Mouse (Mus musculus) CH12.LX (cell line): Measurements from ENCODE around the gene Gpsm1. TPM values are rescaled to one million over a fixed set of nuclear protein-coding genes. Genes with fewer than 3 reads are reported as not detected.

ENCODE experiments used
- DNase-seq: peaks from one replicate; pipeline ENCODE4 v3.0.0-alpha.2; 2013; ENCODE audit errors: extremely low read depth
- H3K27ac ChIP-seq: 2 replicates; pipeline ENCODE4 v1.5.1; 2012; ENCODE audit warnings: low read depth, mild to moderate bottlenecking, control low read depth, moderate library complexity; ENCODE audit not compliant: insufficient read depth
- H3K27me3 ChIP-seq: replicated peaks from 2 replicates; pipeline ENCODE3; 2012; ENCODE audit warnings: inconsistent platforms
- H3K36me3 ChIP-seq, 2 experiments: replicated peaks in 1 of 2; 2 replicates each; pipeline versions ENCODE3 to v1.6.1; 2012; ENCODE audit warnings: inconsistent platforms in 1 of 2, low read length in 1 of 2, mild to moderate bottlenecking in 1 of 2, mixed read lengths in 1 of 2, moderate library complexity in 1 of 2; ENCODE audit not compliant: control insufficient read depth in 1 of 2, insufficient read depth in 1 of 2
- H3K4me1 ChIP-seq, 2 experiments: 2 replicates each; pipeline ENCODE4 v1.6.1; 2012; ENCODE audit warnings: inconsistent platforms in 1 of 2, moderate library complexity in 1 of 2; ENCODE audit not compliant: insufficient read depth in 2 of 2, control insufficient read depth in 1 of 2
- H3K4me2 ChIP-seq: 2 replicates; pipeline ENCODE4 v1.6.1; 2012; ENCODE audit warnings: low read depth, mild to moderate bottlenecking, control low read depth; ENCODE audit not compliant: poor library complexity, insufficient read depth, severe bottlenecking
- H3K4me3 ChIP-seq, 3 experiments: fragments of 150-350 bp in 1 of 3; sonication (generic) in 1 of 3; replicated peaks in 1 of 3; 2 replicates each; pipeline versions ENCODE3 to v1.5.1; 2011 to 2012; ENCODE audit warnings: low read depth in 2 of 3, low read length in 2 of 3, mild to moderate bottlenecking in 2 of 3, moderate library complexity in 2 of 3, control low read depth in 1 of 3, improper control_type of control experiment in 1 of 3, inconsistent platforms in 1 of 3, mixed read lengths in 1 of 3; ENCODE audit not compliant: poor library complexity in 1 of 3
- H3K79me2 ChIP-seq: replicated peaks from 2 replicates; pipeline ENCODE4 v1.6.1; 2012; ENCODE audit warnings: mild to moderate bottlenecking, moderate library complexity; ENCODE audit not compliant: control insufficient read depth, poor library complexity, insufficient read depth, severe bottlenecking; ENCODE audit errors: extremely low read depth
- H3K9ac ChIP-seq: 2 replicates; pipeline ENCODE4 v1.6.1; 2012; ENCODE audit warnings: low read depth, mild to moderate bottlenecking, control low read depth, moderate library complexity; ENCODE audit not compliant: insufficient read depth
- H3K9me3 ChIP-seq: replicated peaks from 2 replicates; pipeline ENCODE3; 2012; ENCODE audit warnings: low read length, inconsistent platforms, mixed read lengths
- BHLHE40 ChIP-seq: IDR thresholded peaks from 2 replicates; pipeline ENCODE4 v1.6.1; 2011; ENCODE audit warnings: mild to moderate bottlenecking, low read depth, low read length, improper control_type of control experiment
- CHD1 ChIP-seq: IDR thresholded peaks from 2 replicates; pipeline ENCODE4 v1.6.1; 2012; ENCODE audit warnings: low read depth, low read length, improper control_type of control experiment, inconsistent platforms
- CHD2 ChIP-seq: IDR thresholded peaks from 2 replicates; pipeline ENCODE4 v1.6.1; 2011; ENCODE audit warnings: low read length, improper control_type of control experiment
- CTCF ChIP-seq, 2 experiments: IDR thresholded peaks in 1 of 2; conservative IDR thresholded peaks in 1 of 2; 2 replicates each; pipeline ENCODE4 v1.5.1; 2011 to 2012; ENCODE audit warnings: low read depth in 2 of 2, low read length in 2 of 2, improper control_type of control experiment in 1 of 2, inconsistent platforms in 1 of 2, mild to moderate bottlenecking in 1 of 2, moderate library complexity in 1 of 2
- ELF1 ChIP-seq: IDR thresholded peaks from 2 replicates; pipeline ENCODE4 v1.6.1; 2014; ENCODE audit warnings: low read depth, mild to moderate bottlenecking, inconsistent platforms, low read length, improper control_type of control experiment
- GABPA ChIP-seq: IDR thresholded peaks from 2 replicates; pipeline ENCODE4 v1.6.1; 2012; ENCODE audit warnings: low read depth, low read length, improper control_type of control experiment, inconsistent platforms; ENCODE audit not compliant: insufficient replicate concordance
- IRF4 ChIP-seq: IDR thresholded peaks from 2 replicates; pipeline ENCODE4 v1.6.1; 2014; ENCODE audit warnings: low read depth, mild to moderate bottlenecking, inconsistent platforms, low read length, improper control_type of control experiment
- JUND ChIP-seq: conservative IDR thresholded peaks from 2 replicates; pipeline ENCODE4 v1.6.1; 2011; ENCODE audit warnings: low read depth, low read length, improper control_type of control experiment
- KAT2A ChIP-seq: IDR thresholded peaks from 2 replicates; pipeline ENCODE4 v1.6.1; 2012; ENCODE audit warnings: low read length, improper control_type of control experiment, inconsistent platforms; ENCODE audit not compliant: insufficient replicate concordance
- MAFK ChIP-seq: IDR thresholded peaks from 2 replicates; pipeline ENCODE4 v1.6.1; 2011; ENCODE audit warnings: low read length, improper control_type of control experiment; ENCODE audit not compliant: insufficient replicate concordance
- MAZ ChIP-seq: IDR thresholded peaks from 2 replicates; pipeline ENCODE4 v1.6.1; 2012; ENCODE audit warnings: low read depth, mild to moderate bottlenecking, inconsistent platforms, low read length, improper control_type of control experiment, moderate library complexity
- MEF2A ChIP-seq: IDR thresholded peaks from 2 replicates; pipeline ENCODE4 v1.6.1; 2014; ENCODE audit warnings: low read depth, mild to moderate bottlenecking, inconsistent platforms, low read length, improper control_type of control experiment, borderline replicate concordance
- MYC ChIP-seq: IDR thresholded peaks from 2 replicates; pipeline ENCODE4 v1.6.1; 2011; ENCODE audit warnings: low read depth, mild to moderate bottlenecking, improper control_type of control experiment, low read length
- NRF1 ChIP-seq: IDR thresholded peaks from 2 replicates; pipeline ENCODE4 v1.6.1; 2014; ENCODE audit warnings: low read depth, mild to moderate bottlenecking, inconsistent platforms, low read length, improper control_type of control experiment, moderate library complexity
- POLR2A ChIP-seq: IDR thresholded peaks from 2 replicates; pipeline ENCODE4 v1.6.1; 2011; ENCODE audit warnings: low read depth, mild to moderate bottlenecking, improper control_type of control experiment, low read length
- RCOR1 ChIP-seq: conservative IDR thresholded peaks from 2 replicates; pipeline ENCODE4 v1.6.1; 2012; ENCODE audit warnings: low read depth, mild to moderate bottlenecking, inconsistent platforms, low read length, improper control_type of control experiment
- SIN3A ChIP-seq: IDR thresholded peaks from 2 replicates; pipeline ENCODE4 v1.6.1; 2012; ENCODE audit warnings: low read length, improper control_type of control experiment, inconsistent platforms
- SMC3 ChIP-seq: IDR thresholded peaks from 2 replicates; pipeline ENCODE4 v1.6.1; 2011; ENCODE audit warnings: low read depth, low read length, improper control_type of control experiment
- TBP ChIP-seq: conservative IDR thresholded peaks from 2 replicates; pipeline ENCODE4 v1.6.1; 2011; ENCODE audit warnings: low read depth, low read length, improper control_type of control experiment
- UBTF ChIP-seq: IDR thresholded peaks from 2 replicates; pipeline ENCODE4 v1.6.1; 2012; ENCODE audit warnings: low read depth, mild to moderate bottlenecking, inconsistent platforms, low read length, improper control_type of control experiment, moderate library complexity
- USF1 ChIP-seq: IDR thresholded peaks from 2 replicates; pipeline ENCODE4 v1.6.1; 2014; ENCODE audit warnings: low read depth, mild to moderate bottlenecking, inconsistent platforms, low read length, improper control_type of control experiment
- ZC3H11A ChIP-seq: IDR thresholded peaks from 2 replicates; pipeline ENCODE4 v1.6.1; 2012; ENCODE audit warnings: low read depth, mild to moderate bottlenecking, inconsistent platforms, low read length, improper control_type of control experiment
- ZMIZ1 ChIP-seq: IDR thresholded peaks from 2 replicates; pipeline ENCODE4 v1.6.1; 2012; ENCODE audit warnings: low read depth, mild to moderate bottlenecking, inconsistent platforms, low read length, improper control_type of control experiment
- dilution Hi-C: fragments of 300-500 bp; cut with MboI; formaldehyde crosslinking; loops from 2 replicates; pipeline ENCODE4 v1.14.3; 2020; ENCODE audit warnings: low sequenced_read_pairs; ENCODE audit not compliant: extremely low pct_unique_long_range_greater_than_20kb, extremely low pct_ligation_motif_present
- in situ Hi-C: fragments of 300-500 bp; cut with MboI; formaldehyde crosslinking; loops from 3 replicates; pipeline ENCODE4 v1.14.3; 2019; ENCODE audit warnings: low sequenced_read_pairs, low pct_ligation_motif_present, low pct_unique_long_range_greater_than_20kb, mixed read lengths
- polyA plus RNA-seq: library from polyadenylated mRNA; unstranded; fragments of >175 nt; gene quantifications from 2 replicates; pipeline ENCODE4 v1.2.1, GENCODE M21; 2012; ENCODE audit warnings: low read depth; ENCODE audit not compliant: insufficient read length
- total RNA-seq, 2 experiments: library from RNA; depleted of rRNA; stranded (reverse); fragments of 300-350 nt in 1 of 2; fragments of >200 nt in 1 of 2; gene quantifications; 2 replicates each; pipeline ENCODE4 v1.2.3; 2012 to 2014

The Gpsm1 gene
- total and polyA plus RNA-seq, 3 experiments, result 3.2 to 8.1 (median 3.6) TPM

DNA sequence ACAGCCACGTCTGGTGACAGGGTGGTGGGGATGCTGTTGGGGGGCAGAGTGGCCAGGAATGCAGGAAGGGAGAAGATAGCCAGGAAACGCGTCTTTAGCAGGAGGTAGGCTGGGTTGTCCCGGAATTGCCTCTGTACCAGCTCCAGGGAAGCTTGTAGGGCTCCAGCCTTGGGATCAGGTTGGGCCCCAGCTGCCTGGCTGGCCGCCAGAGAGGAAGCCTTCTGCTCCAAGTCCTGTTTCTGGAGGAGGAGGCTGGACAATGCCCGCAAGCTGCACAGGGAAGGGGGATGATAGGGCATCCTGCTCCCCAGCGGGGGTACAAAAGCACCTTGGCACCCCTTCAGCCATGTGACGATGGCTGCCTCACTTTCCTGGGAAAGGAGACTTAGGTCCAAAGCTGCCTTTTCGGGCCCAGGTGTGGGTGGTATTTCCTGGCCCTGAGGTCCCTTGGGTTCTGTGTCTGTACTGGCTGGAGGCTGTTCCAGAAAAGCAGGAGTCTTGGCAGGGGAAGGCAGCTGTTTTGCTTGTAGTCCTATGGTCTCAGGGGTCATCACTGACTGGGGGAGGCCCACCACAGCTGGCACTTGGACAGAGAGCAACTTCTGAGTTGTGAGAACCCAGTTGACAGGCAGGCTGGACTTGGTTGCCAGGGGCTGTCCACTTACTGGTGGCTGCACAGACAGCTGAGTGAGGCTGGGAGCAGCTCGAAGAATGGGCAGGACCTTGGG lies 49.6 kb downstream of the Gpsm1 start:
- H3K27ac ChIP-seq, result no peak overlapping the region
- H3K4me3 ChIP-seq, result no peak overlapping the region
- dilution Hi-C loops, result no loop called here
- no peaks in the 10 kb centered on the region for H3K27me3 ChIP-seq
- TF ChIP-seq GABPA (no peak), MYC (no peak), RCOR1 (no peak), ZC3H11A (no peak), IRF4 (no peak), SIN3A (no peak), CHD2 (no peak), MEF2A (no peak), JUND (no peak), TBP (no peak), KAT2A (no peak), BHLHE40 (no peak), CHD1 (no peak), POLR2A (no peak)
- peaks cover 74 to 98% of the 10 kb centered on the region in 2 experiments for H3K36me3 ChIP-seq
- H3K9me3 ChIP-seq, result no peaks in the 10 kb centered on the region
- no peak overlapping the region for H3K4me2 ChIP-seq
- in situ Hi-C loops, result no loop called here
- no peak overlapping the region for H3K9ac ChIP-seq
- no peaks in the 10 kb centered on the region for H3K79me2 ChIP-seq
- H3K4me1 ChIP-seq, result no peaks in the 10 kb centered on the region
- no peak for DNase-seq

DNA sequence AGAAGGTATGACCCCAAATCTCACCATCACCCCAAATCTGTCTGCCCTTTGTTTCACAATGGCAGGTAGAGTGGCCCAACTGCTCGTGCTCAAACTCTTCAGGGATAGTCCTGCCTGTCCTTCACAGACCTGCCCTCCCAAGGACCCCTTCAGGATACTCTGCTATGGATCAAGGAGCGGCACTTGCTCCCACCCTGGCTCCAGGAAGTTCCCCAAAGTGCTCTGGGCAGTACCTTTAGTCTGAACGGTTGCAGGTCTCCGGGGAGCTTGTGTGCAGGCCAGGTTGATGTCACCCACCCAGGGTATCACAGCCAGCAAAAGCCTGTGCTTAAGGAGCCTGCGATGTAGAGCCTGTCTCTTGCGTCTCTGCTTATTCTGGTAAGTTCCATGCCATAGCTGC lies 52.6 kb downstream of the Gpsm1 start:
- Histone ChIP-seq H3K4me3 (no peak overlapping the region), H3K4me2 (no peak overlapping the region), H3K9me3 (no peaks in the 10 kb centered on the region), H3K27me3 (no peaks in the 10 kb centered on the region), H3K27ac (no peak overlapping the region), H3K4me1 (no peaks in the 10 kb centered on the region), H3K36me3 (peaks cover 96 to 100% of the 10 kb centered on the region in 2 experiments), H3K9ac (no peak overlapping the region), H3K79me2 (no peaks in the 10 kb centered on the region)
- TF ChIP-seq UBTF, result no peak
- no peak for TF ChIP-seq ZMIZ1
- no peak for TF ChIP-seq MAFK
- TF ChIP-seq RCOR1, result no peak
- TF ChIP-seq SMC3, result no peak
- TF ChIP-seq CHD1, result no peak
- TF ChIP-seq ELF1, result no peak
- no peak for TF ChIP-seq MAZ
- no peak for TF ChIP-seq NRF1
- TF ChIP-seq POLR2A, result no peak
- TF ChIP-seq USF1, result no peak
- no peak for TF ChIP-seq ZC3H11A
- no peak for TF ChIP-seq CTCF (conservative IDR thresholded peaks at IDR 0.05 in 1 of 2, IDR thresholded peaks at IDR 0.05 in 1 of 2; ENCODE audit: low read depth in 2 of 2, low read length in 2 of 2)
- in situ Hi-C loops (no loop called here), dilution Hi-C loops (no loop called here)
- no peak for DNase-seq
